Mouse (Mus musculus) erythroblast, embryonic 14.5 days (primary cell): Measurements from ENCODE around the gene Grhl3.

Experiments used
- GATA1 ChIP-seq: IDR thresholded peaks from 2 replicates; pipeline ENCODE4 v1.6.1; 2012; ENCODE audit warnings: low read length, inconsistent platforms, mixed read lengths
- TAL1 ChIP-seq: IDR thresholded peaks from 3 replicates; pipeline ENCODE4 v1.6.1; 2012; ENCODE audit warnings: low read length, inconsistent platforms, mixed read lengths

GRCm38 (mm10) chr4:135579695-135580094, 6.3 kb upstream of the Grhl3 start:
- TF ChIP-seq TAL1 (no peak), GATA1 (no peak)
